Mouse (Mus musculus) megakaryocyte, adult 5-6 weeks (primary cell): ENCODE results near the gene Scd4. TPM values are rescaled to one million over a fixed set of nuclear protein-coding genes. Genes with fewer than 3 reads are reported as not detected.
"Not testable (repeated sequence)": the region's sequence is repeated elsewhere in the genome, so short reads cannot be mapped to it uniquely, and the experiment has no call there.

Experiments
- ATAC-seq: 2 replicates; pipeline ENCODE4 v1.8.0; 2016; ENCODE audit warnings: mild to moderate bottlenecking, inconsistent platforms; ENCODE audit not compliant: poor library complexity, severe bottlenecking
- total RNA-seq, 2 experiments: library from RNA; stranded (forward) in 1 of 2; stranded (reverse) in 1 of 2; fragments of 153-499, 151-499 nt in 1 of 2; fragments of 221-1000, 200-1000 nt in 1 of 2; gene quantifications; 2 replicates each; pipeline versions ENCODE4 v1.2.3 to v1.2.4; 2015 to 2017

The Scd4 gene
- total RNA-seq, 2 experiments from 2014 or later, result 0.40 TPM; not detected in 1

- peak; percentile 92 for ATAC-seq
These were observed 18.5 kb upstream of the Scd4 start for GRCm38 (mm10) chr19:44314327-44314759.

- ATAC-seq, result no peak
These were observed 17.9 kb upstream of the Scd4 start for GRCm38 (mm10) chr19:44314871-44315414.

GRCm38 (mm10) chr19:44316752-44317315 lies 16.1 kb upstream of the Scd4 start:
- no peak for ATAC-seq

- ATAC-seq, result no peak
These were observed 15.5 kb upstream of the Scd4 start for GRCm38 (mm10) chr19:44317391-44317790.

GRCm38 (mm10) chr19:44318545-44318944 lies 14.3 kb upstream of the Scd4 start:
- no peak for ATAC-seq

- ATAC-seq, result no peak
These were observed 12.6 kb upstream of the Scd4 start for GRCm38 (mm10) chr19:44320316-44320715.

- ATAC-seq, result no peak
These were observed 11.7 kb upstream of the Scd4 start for GRCm38 (mm10) chr19:44321201-44321600.

- ATAC-seq, result no peak
These were observed 11.3 kb upstream of the Scd4 start for GRCm38 (mm10) chr19:44321631-44322030.

GRCm38 (mm10) chr19:44329566-44329965 lies 3.3 kb upstream of the Scd4 start:
- no peak for ATAC-seq

- not testable (repeated sequence) for ATAC-seq
These were observed 1.8 kb upstream of the Scd4 start for GRCm38 (mm10) chr19:44331128-44331527.

GRCm38 (mm10) chr19:44331911-44332310 lies 981 bp upstream of the Scd4 start:
- ATAC-seq, result no peak

- ATAC-seq, result no peak
These were observed 566 bp upstream of the Scd4 start for GRCm38 (mm10) chr19:44332326-44332725.

- ATAC-seq, result no peak
These were observed 1.1 kb downstream of the Scd4 start for GRCm38 (mm10) chr19:44333991-44334390.

GRCm38 (mm10) chr19:44335876-44336662 lies 3.2 kb downstream of the Scd4 start:
- no peak for ATAC-seq

- no peak for ATAC-seq
These were observed 16.8 kb downstream of the Scd4 start for GRCm38 (mm10) chr19:44349689-44350088.

GRCm38 (mm10) chr19:44351756-44352155 lies 18.9 kb downstream of the Scd4 start:
- ATAC-seq, result no peak

GRCm38 (mm10) chr19:44358700-44359099 lies 25.8 kb downstream of the Scd4 start:
- no peak for ATAC-seq

- peak; percentile 99 for ATAC-seq
These were observed 30.6 kb downstream of the Scd4 start for GRCm38 (mm10) chr19:44363529-44363928.

- ATAC-seq, result no peak
These were observed 31.1 kb downstream of the Scd4 start for GRCm38 (mm10) chr19:44364029-44364428.

GRCm38 (mm10) chr19:44365733-44366132 lies 32.8 kb downstream of the Scd4 start:
- ATAC-seq, result no peak

GRCm38 (mm10) chr19:44367076-44367475 lies 34.2 kb downstream of the Scd4 start:
- not testable (repeated sequence) for ATAC-seq

GRCm38 (mm10) chr19:44369371-44369770 lies 36.5 kb downstream of the Scd4 start:
- no peak for ATAC-seq
